Mouse (Mus musculus) lung, adult 2 months (tissue): ENCODE measurements around the gene Cep72.

Experiments
- CTCF ChIP-seq: fragments of 200-500 bp; IDR thresholded peaks from 2 replicates; pipeline ENCODE4 v1.5.1; 2011; ENCODE audit warnings: mild to moderate bottlenecking, low read length, control low read depth; ENCODE audit not compliant: insufficient read depth
- POLR2A ChIP-seq: fragments of 200-500 bp; IDR thresholded peaks from 2 replicates; pipeline ENCODE4 v1.6.1; 2011; ENCODE audit warnings: low read depth, mild to moderate bottlenecking, control low read depth, low read length, borderline replicate concordance; ENCODE audit errors: extremely low read depth

DNA sequence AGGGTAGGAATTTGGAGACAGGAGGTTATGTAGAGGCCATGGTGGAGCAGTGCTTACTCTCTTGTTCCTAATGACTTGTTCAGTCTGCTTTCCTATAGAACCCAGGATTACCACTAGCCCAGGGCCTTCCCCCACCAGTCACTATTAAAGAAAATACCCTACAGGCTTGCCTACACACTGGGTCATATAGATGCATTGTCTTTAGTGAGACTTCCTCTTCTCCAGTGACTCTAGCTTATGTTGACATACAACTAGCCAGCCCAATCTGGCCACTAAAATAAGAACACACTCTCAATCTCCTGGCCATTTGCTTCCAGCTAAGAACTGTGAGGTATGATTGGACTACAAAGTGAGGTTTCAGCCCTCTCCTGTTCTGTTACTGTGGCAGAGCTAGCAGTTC is 61.6 kb downstream of the Cep72 start:
- TF ChIP-seq POLR2A (no peak), CTCF (no peak)
